Mouse (Mus musculus) forebrain, embryonic 15.5 days (tissue): Measurements from ENCODE around the gene Evi2b. TPM values are rescaled to one million over a fixed set of nuclear protein-coding genes. Genes with fewer than 3 reads are reported as not detected.

Experiments
- ATAC-seq: fragments of 200-750 bp; cut with Nextera tagmentation; replicated peaks from 2 replicates; pipeline ENCODE4 v1.8.0; 2017; ENCODE audit warnings: mild to moderate bottlenecking, moderate TSS enrichment, moderate library complexity
- H3K27ac ChIP-seq: fragments of 300-500 bp; sonication (generic); replicated peaks from 2 replicates; pipeline ENCODE4 v1.5.1; 2015; ENCODE audit warnings: mild to moderate bottlenecking, inconsistent platforms
- H3K27me3 ChIP-seq: fragments of 300-500 bp; sonication (generic); 2 replicates; pipeline ENCODE4 v1.6.1; 2015; ENCODE audit warnings: inconsistent platforms
- H3K36me3 ChIP-seq: fragments of 300-500 bp; sonication (generic); 2 replicates; pipeline ENCODE4 v1.6.1; 2015; ENCODE audit warnings: mild to moderate bottlenecking, inconsistent platforms
- H3K4me1 ChIP-seq: fragments of 300-500 bp; sonication (generic); 2 replicates; pipeline ENCODE4 v1.6.1; 2015; ENCODE audit warnings: inconsistent platforms
- H3K4me2 ChIP-seq: fragments of 300-500 bp; sonication (generic); replicated peaks from 2 replicates; pipeline ENCODE4 v1.6.1; 2015; ENCODE audit warnings: mild to moderate bottlenecking, inconsistent platforms
- H3K4me3 ChIP-seq: fragments of 300-500 bp; sonication (generic); 2 replicates; pipeline ENCODE4 v1.5.1; 2015; ENCODE audit warnings: mild to moderate bottlenecking, inconsistent platforms
- H3K9ac ChIP-seq: fragments of 300-500 bp; sonication (generic); replicated peaks from 2 replicates; pipeline ENCODE4 v1.6.1; 2015; ENCODE audit warnings: mild to moderate bottlenecking, inconsistent platforms
- H3K9me3 ChIP-seq: fragments of 300-500 bp; sonication (generic); 2 replicates; pipeline ENCODE4 v1.6.1; 2016; ENCODE audit warnings: inconsistent platforms
- WGBS: fragments of 180-500 bp; shearing (Covaris S2); methylation state at CpG from one replicate; pipeline ENCODE4 v1.1.7; 2015; ENCODE audit warnings: mixed read lengths; 5-methylcytosine and 5-hydroxymethylcytosine counted together
- polyA plus RNA-seq: library from polyadenylated mRNA; unstranded; fragments of >200 nt; fragmentation: Nextera tagmentation; extraction: Ambion mirVana; gene quantifications from 2 replicates; pipeline ENCODE4 v1.2.1, GENCODE M21; 2015

Evi2b gene
- polyA plus RNA-seq, 1 experiment from 2014 or later = not detected

DNA sequence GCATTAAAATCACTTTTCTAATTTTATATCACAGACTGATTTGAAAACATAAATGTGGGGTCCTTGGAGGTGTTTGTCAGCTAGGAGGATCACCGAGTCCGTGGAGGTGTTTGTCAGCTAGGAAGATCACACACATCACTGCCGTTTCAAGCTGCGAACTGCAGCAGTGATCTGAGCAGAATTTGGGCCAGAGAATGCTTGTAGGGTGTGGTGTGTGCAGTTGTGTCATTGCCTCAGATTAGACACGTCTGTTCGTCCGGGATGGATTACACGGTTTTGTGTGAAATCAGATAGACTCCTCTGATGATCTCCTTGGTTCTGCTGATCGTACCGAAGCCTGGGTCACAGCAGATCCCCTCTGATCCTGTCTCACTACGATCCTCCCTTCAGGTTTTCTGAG is 7.2 kb upstream of the Evi2b start:
- no peak overlapping the region for H3K4me3 ChIP-seq
- peaks cover 4% of the 10 kb centered on the region; the same call in 1 of the 2 replicates for H3K36me3 ChIP-seq
- no peaks in the 10 kb centered on the region for H3K9me3 ChIP-seq
- H3K4me2 ChIP-seq = no peak overlapping the region
- no peak overlapping the region for H3K27ac ChIP-seq
- 0 out of 2 replicates have a peak, but pooled peaks cover 2% of the 10 kb centered on the region for H3K4me1 ChIP-seq
- no peaks in the 10 kb centered on the region for H3K27me3 ChIP-seq
- H3K9ac ChIP-seq = no peak overlapping the region
- 90% methylated on average over 11 of the region's 11 CpGs for WGBS
- no peak for ATAC-seq

DNA sequence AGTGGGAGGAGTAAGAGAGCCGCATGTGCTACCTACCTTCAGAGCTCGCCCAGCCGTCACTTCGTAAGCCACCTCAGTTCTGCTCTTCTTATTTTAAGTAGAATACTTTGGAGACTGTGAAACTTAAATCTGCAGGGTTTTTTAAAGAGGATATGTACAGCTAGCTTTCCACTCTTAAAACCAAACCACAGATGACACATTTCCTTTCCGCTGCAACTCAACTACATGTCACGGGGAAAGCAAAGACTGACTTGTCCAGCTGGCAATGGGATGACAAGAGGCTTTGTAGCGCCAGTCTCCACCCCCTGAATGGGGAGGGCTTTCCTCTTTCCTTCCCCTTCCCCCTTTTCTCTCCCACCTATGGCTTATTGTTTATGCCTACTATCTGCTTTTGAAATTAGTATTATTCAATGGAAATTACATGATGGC is 6.8 kb upstream of the Evi2b start, which contains the start of the genes Evi2 and Evi2a:
Gene Evi2 (minus strand): TSS at position 257 of the 429 bp plus-strand sequence.
Gene Evi2a (minus strand): TSS at position 277 of the 429 bp plus-strand sequence.
- no peak for ATAC-seq
- H3K4me1 ChIP-seq = 0 out of 2 replicates have a peak, but pooled peaks cover 2% of the 10 kb centered on the region
- H3K4me3 ChIP-seq = no peak within 1 kb of the TSS
- H3K9me3 ChIP-seq = no peaks in the 10 kb centered on the region
- 81% methylated on average over 7 of the region's 7 CpGs for WGBS
- H3K9ac ChIP-seq = no peak within 1 kb of the TSS
- no peak within 1 kb of the TSS for H3K27ac ChIP-seq
- H3K36me3 ChIP-seq = peaks cover 4% of the 10 kb centered on the region; the same call in 1 of the 2 replicates
- no peak within 1 kb of the TSS for H3K4me2 ChIP-seq
- H3K27me3 ChIP-seq = no peaks in the 10 kb centered on the region

DNA sequence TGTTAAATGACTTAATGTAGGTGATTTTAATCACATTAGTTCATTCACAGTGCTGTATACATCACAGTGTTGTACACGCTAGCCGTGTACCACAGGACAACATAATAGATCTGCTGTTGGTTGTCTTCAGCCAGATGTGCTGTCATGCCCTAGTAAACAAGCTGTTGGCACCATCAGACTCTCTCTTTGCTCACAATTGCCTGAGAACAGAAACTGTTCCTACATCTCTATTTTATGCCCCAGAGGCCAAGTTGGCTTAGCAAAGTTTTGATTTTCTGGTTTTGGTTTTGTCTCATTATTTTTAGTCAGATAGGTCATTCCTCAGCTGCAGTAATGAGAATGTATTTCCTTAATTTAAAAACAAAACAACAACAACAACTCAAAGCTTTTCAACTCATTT is 6.2 kb upstream of the Evi2b start:
- ATAC-seq = no peak
- Histone ChIP-seq H3K36me3 (peaks cover 4% of the 10 kb centered on the region; the same call in 1 of the 2 replicates), H3K4me1 (0 out of 2 replicates have a peak, but pooled peaks cover 2% of the 10 kb centered on the region), H3K9ac (no peak overlapping the region), H3K27ac (no peak overlapping the region), H3K9me3 (no peaks in the 10 kb centered on the region), H3K27me3 (no peaks in the 10 kb centered on the region), H3K4me2 (no peak overlapping the region), H3K4me3 (no peak overlapping the region)
- WGBS = 83% methylated on average over 2 of the region's 2 CpGs

DNA sequence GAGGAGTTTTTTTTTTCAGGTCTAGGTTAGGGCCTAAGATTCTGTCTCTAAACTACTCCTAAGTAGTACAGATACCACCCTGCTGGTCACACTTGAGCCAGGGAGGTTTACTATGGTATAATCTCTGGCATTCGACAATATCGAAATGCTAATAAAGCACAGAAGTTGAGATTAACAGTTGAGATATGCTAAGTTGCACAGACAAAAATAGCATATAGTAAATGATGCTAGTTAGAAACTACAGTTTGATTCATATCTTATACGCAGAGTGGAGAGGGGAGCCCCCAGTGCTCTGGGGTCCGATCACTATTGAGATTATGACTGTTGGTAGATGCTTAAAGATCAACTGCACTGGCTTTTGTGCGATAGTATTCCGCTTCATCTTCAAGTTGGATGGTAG is 5.7 kb upstream of the Evi2b start:
- Histone ChIP-seq H3K27ac (no peak overlapping the region), H3K9ac (no peak overlapping the region), H3K4me3 (no peak overlapping the region), H3K4me1 (0 out of 2 replicates have a peak, but pooled peaks cover 1% of the 10 kb centered on the region), H3K4me2 (no peak overlapping the region), H3K36me3 (peaks cover 4% of the 10 kb centered on the region; the same call in 1 of the 2 replicates), H3K9me3 (no peaks in the 10 kb centered on the region), H3K27me3 (no peaks in the 10 kb centered on the region)
- ATAC-seq = no peak
- 97% methylated on average over 6 of the region's 6 CpGs for WGBS

- Histone ChIP-seq H3K4me2 (no peak overlapping the region), H3K4me3 (no peak overlapping the region), H3K9ac (no peak overlapping the region), H3K4me1 (no peaks in the 10 kb centered on the region), H3K36me3 (peaks cover 4% of the 10 kb centered on the region; the same call in 1 of the 2 replicates), H3K27ac (no peak overlapping the region), H3K9me3 (no peaks in the 10 kb centered on the region), H3K27me3 (no peaks in the 10 kb centered on the region)
- WGBS = 96% methylated on average over 3 of the region's 3 CpGs
- ATAC-seq = no peak
Observed at GRCm38 (mm10) chr11:79528601-79529000, 5.0 kb upstream of the Evi2b start.

GRCm38 (mm10) chr11:79527739-79528384 is 4.3 kb upstream of the Evi2b start:
- no peaks in the 10 kb centered on the region for H3K9me3 ChIP-seq
- no peak overlapping the region for H3K27ac ChIP-seq
- H3K27me3 ChIP-seq = no peaks in the 10 kb centered on the region
- no peak overlapping the region for H3K4me3 ChIP-seq
- 92% methylated on average over 5 of the region's 5 CpGs for WGBS
- peaks cover 4% of the 10 kb centered on the region; the same call in 1 of the 2 replicates for H3K36me3 ChIP-seq
- ATAC-seq = no peak
- H3K9ac ChIP-seq = no peak overlapping the region
- H3K4me2 ChIP-seq = no peak overlapping the region
- no peaks in the 10 kb centered on the region for H3K4me1 ChIP-seq

GRCm38 (mm10) chr11:79527015-79527738 is 3.6 kb upstream of the Evi2b start:
- ATAC-seq = no peak
- H3K9me3 ChIP-seq = no peaks in the 10 kb centered on the region
- H3K4me3 ChIP-seq = no peak overlapping the region
- no peaks in the 10 kb centered on the region for H3K4me1 ChIP-seq
- H3K4me2 ChIP-seq = no peak overlapping the region
- no peak overlapping the region for H3K9ac ChIP-seq
- 85% methylated on average over 15 of the region's 15 CpGs for WGBS
- no peak overlapping the region for H3K27ac ChIP-seq
- H3K27me3 ChIP-seq = no peaks in the 10 kb centered on the region
- H3K36me3 ChIP-seq = peaks cover 4% of the 10 kb centered on the region; the same call in 1 of the 2 replicates

- Histone ChIP-seq H3K4me2 (no peak overlapping the region), H3K4me1 (no peaks in the 10 kb centered on the region), H3K27me3 (no peaks in the 10 kb centered on the region), H3K9me3 (no peaks in the 10 kb centered on the region), H3K4me3 (no peak overlapping the region), H3K9ac (no peak overlapping the region), H3K27ac (no peak overlapping the region), H3K36me3 (peaks cover 4% of the 10 kb centered on the region; the same call in 1 of the 2 replicates)
- WGBS = 94% methylated on average over 3 of the region's 3 CpGs
- no peak for ATAC-seq
Observed at GRCm38 (mm10) chr11:79526549-79526948, 3.0 kb upstream of the Evi2b start.

GRCm38 (mm10) chr11:79524310-79524575 is 681 bp upstream of the Evi2b start:
- Histone ChIP-seq H3K4me1 (no peaks in the 10 kb centered on the region), H3K4me3 (no peak overlapping the region), H3K9ac (no peak overlapping the region), H3K36me3 (peaks cover 4% of the 10 kb centered on the region; the same call in 1 of the 2 replicates), H3K27ac (no peak overlapping the region), H3K4me2 (no peak overlapping the region), H3K9me3 (no peaks in the 10 kb centered on the region), H3K27me3 (no peaks in the 10 kb centered on the region)
- 95% methylated on average over 1 of the region's 1 CpGs for WGBS
- ATAC-seq = no peak

DNA sequence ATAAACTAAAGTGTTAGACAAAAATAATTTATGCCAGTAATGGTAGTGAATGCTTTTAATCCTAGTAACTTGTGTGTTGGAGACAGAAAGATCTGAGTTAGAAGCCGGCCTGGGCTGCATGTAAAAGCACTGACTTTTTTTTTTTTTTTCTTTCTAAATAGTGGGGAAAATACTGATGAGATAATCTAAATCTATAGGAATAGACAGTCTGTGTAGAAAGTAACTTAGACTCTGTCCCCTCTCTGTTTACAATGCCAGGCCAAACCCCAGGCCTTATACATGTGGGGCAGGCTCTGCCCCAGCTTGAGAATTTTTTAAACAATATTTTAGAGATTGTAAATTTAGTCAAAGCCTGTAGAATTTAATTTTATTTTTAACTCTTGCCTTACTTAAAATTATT is 618 bp downstream of the Evi2b start:
- H3K4me3 ChIP-seq = no peak overlapping the region
- H3K27me3 ChIP-seq = no peaks in the 10 kb centered on the region
- no peak overlapping the region for H3K4me2 ChIP-seq
- H3K36me3 ChIP-seq = peaks cover under 1% of the 10 kb centered on the region; the same call in 1 of the 2 replicates
- no peaks in the 10 kb centered on the region for H3K9me3 ChIP-seq
- 76% methylated on average over 1 of the region's 1 CpGs for WGBS
- no peak overlapping the region for H3K9ac ChIP-seq
- no peaks in the 10 kb centered on the region for H3K4me1 ChIP-seq
- no peak for ATAC-seq
- H3K27ac ChIP-seq = no peak overlapping the region

GRCm38 (mm10) chr11:79521930-79522329 is 1.6 kb downstream of the Evi2b start:
- Histone ChIP-seq H3K27me3 (no peaks in the 10 kb centered on the region), H3K9me3 (no peaks in the 10 kb centered on the region), H3K4me1 (no peaks in the 10 kb centered on the region), H3K4me3 (no peak overlapping the region), H3K27ac (no peak overlapping the region), H3K36me3 (no peaks in the 10 kb centered on the region), H3K9ac (no peak overlapping the region), H3K4me2 (no peak overlapping the region)
- no peak for ATAC-seq

- Histone ChIP-seq H3K27ac (no peak overlapping the region), H3K9ac (no peak overlapping the region), H3K36me3 (no peaks in the 10 kb centered on the region), H3K4me1 (no peaks in the 10 kb centered on the region), H3K4me2 (no peak overlapping the region), H3K4me3 (no peak overlapping the region), H3K27me3 (no peaks in the 10 kb centered on the region), H3K9me3 (no peaks in the 10 kb centered on the region)
- no peak for ATAC-seq
Observed at GRCm38 (mm10) chr11:79520772-79521171, 2.8 kb downstream of the Evi2b start.
